Mouse (Mus musculus): ENCODE data around the gene Dpt.

The Dpt gene

GRCm38 (mm10) chr1:164817331-164817730, 20.9 kb downstream of the Dpt start:
- no peak for DNase-seq (ENCODE audit: low read depth)

DNA sequence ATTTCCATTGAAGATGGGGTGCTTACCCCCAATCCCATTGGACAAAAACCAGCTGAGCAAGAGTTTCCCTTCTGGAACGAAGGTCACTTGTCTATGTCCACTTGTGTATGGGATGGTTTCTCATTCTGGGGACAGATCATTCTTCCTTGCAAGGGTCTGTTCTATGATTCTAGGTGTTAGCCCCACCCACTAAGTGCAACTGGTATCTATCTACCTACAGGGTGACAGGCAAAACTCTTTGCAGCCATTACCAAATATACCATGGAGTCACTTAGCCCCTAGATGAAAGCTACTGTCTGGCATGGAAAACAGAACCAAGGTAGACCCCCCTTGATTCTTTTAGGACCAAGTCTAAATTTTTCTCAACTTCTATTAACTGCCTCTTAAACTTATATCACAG, 24.9 kb downstream of the Dpt start:
- no peak for DNase-seq (ENCODE audit: low read depth)

- DNase-seq (ENCODE audit: low read depth): no peak
These were observed 25.4 kb downstream of the Dpt start for GRCm38 (mm10) chr1:164821821-164822220.

DNA sequence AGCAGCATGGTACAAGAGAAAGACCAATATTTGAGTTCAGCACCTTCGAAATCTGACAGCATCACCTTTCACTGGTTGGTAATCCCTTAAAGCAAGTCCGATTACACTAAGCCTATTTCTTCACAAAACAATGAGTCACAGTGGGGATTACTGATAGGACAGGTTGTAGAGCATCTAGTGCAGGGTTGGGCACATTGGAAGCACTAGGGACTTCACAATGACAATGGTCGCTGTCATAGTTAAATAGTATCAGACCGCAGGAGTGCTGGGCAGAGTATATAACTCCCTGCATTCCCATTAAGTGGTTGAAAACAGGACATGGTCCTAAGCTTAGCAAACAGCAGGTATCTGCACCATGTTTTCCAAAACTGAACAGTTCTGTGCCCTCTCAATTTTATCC, 25.8 kb downstream of the Dpt start:
- DNase-seq (ENCODE audit: low read depth): no peak

DNA sequence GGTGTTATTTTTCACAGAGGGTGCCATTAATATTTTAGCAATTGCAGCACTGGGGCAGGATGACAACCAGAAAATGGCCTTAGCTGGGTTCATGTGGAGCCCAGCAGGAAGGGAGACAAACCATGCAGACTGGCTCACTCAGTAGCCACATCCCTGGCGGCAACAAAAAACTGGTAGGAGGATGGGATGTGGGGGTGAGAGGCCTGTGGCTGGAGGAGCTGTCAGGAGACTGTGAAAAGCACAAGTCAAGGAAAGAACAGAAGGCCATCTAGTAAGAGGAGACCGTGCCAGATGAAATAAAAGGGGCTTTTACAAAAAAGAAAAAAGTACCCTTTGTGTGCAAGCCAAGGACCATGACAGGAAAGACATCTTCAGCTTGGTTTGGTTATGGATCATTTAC, 28.5 kb downstream of the Dpt start:
- no peak for DNase-seq (ENCODE audit: low read depth)

DNA sequence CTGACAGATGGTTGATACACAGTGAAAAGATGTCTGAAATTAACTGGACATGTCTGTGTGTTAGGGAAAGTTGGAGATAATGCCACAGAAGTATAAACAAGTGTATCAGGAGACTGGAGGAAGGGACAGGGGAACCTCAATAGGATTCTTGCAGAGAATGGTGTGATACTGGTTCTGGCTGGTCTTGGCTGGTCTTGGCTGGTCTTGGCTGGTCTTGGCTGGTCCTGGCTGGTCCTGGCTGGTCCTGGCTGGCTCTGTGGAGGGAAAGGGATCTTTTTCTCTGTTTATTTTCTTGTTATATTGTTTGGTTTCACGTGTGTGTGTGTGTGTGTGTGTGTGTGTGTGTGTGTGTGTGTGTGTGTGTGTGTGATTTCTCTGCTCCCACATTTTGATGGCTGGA, 33.4 kb downstream of the Dpt start:
- no peak for DNase-seq (ENCODE audit: low read depth)

- no peak for DNase-seq (ENCODE audit: low read depth)
These were observed 36.0 kb downstream of the Dpt start for GRCm38 (mm10) chr1:164832459-164832858.

- DNase-seq (ENCODE audit: low read depth): no peak
These were observed 52.3 kb downstream of the Dpt start for GRCm38 (mm10) chr1:164848616-164849265.

GRCm38 (mm10) chr1:164855700-164856099, 59.3 kb downstream of the Dpt start:
- DNase-seq (ENCODE audit: low read depth): peak; percentile 65

DNA sequence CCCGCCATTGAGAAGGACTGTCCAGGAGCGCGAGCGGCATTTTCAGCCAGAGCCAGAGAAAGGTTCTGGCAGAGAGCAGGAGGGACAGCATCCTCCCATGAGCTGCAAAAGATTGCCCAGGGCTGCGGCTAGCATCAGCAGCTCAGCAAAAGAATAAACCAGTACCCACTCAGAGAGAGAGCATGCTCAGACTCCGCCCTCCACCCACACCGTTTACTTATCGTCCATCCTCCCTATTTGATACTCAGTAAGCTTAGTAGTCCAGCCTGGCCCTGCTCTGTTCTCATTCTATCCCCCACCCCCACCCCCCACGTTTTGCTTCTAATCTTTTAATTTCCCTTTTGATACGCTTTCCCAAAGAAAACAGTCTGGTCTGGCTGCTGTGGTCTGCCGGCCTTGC, 63.5 kb downstream of the Dpt start:
- DNase-seq (ENCODE audit: low read depth): no peak

DNA sequence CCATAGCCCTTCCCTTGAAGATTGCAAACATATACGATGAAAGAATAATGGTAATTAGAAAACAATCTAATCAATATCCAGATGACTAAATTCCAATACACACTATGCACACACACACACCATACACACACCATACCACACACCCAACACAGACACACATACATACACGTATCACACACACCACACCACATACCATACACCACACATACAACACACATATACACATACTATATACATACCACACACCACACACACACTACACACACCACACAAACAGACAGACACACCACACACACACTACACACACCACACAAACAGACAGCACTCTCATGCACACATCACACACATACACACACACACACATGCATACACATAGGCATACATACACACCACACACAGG, 64.3 kb downstream of the Dpt start:
- no peak for DNase-seq (ENCODE audit: low read depth)

GRCm38 (mm10) chr1:164861501-164861900, 65.1 kb downstream of the Dpt start:
- DNase-seq (ENCODE audit: low read depth): peak; percentile 58

DNA sequence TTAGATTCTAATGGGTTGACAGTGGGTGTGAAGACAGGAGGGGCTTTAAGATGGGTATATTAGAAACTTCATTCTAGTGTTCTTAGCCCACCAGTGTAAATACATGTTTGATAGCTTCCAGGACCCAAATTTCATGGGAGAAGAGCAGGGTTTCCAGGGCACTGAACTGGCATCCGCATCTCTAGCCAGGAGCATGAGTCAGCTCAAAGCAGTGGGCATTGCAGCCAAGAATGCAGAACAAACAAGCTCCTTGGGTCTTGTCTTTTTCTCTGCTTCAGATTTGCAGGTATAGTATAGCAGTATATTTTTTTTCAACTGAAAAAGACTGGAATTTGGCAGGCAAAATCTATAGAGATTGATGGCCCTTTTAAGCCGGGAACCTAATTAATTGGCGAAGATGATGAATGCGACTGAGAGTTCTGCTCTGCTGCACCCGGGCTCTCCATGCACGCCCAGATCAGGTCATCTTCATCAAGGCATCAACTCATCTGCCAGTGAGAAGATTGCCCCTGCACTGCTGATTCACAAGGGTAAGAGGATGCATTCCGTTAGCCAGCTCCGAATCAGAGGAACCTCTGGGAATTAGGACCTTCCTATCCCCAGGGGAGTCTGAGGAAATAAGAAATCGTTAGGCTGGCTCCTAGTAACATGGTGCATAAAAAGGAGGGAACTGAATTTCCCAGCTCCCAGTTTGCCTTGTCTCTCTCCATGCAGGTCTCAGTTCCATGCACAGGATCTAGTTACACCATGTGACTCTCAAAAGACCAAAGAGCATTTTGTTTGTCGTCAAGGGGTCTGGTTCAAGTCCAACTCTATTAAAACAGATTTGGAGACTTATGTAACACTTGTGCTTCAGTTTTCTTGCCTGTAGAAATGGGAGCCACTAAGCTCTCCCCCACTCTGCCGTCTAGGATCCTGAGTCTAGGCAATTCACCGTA, 66.8 kb downstream of the Dpt start:
- peak; percentile 61 for DNase-seq (ENCODE audit: low read depth)

DNA sequence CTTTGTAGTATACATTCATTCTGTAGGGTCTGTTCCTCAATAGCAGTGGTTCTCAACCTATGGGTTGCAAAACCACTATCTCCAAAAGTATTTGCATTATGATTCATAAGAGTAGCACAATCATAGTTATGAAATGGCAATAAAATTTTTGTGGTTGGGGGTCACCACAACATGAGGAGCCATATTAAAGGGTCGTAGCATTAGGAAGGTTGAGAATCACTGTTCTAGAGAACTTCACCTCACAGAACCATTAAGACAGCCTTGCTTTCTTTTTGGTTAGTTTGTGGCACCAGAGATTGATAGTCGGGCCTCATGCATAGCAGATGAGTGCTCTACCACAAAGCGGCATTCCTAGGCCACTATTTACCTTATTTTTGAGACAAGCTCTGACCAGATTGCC, 68.2 kb downstream of the Dpt start:
- peak; percentile 51 for DNase-seq (ENCODE audit: low read depth)

DNA sequence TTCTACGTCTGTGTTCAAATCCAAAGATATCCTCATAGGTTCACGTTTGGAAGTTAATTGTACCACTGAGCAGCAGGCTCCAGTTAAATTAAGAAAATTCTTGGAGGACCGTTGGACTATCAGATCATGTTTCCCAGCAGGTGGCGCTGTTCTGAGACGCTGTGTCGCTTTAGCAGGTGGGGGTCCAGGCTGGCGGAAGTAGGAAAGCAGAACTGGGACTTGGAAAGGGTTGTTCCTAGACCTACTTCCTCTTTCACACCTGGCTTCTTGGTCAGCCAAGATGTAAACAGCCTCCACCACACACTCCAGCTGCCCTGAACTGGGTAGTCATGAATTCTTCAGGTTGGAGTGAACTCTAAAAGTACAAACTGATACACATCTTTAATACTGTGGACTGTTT, 74.2 kb downstream of the Dpt start:
- DNase-seq (ENCODE audit: low read depth): peak; percentile 27
